Mouse (Mus musculus) G1E (cell line): ENCODE data around the gene Tmem91.

Experiments used
- CTCF ChIP-seq: IDR thresholded peaks from 2 replicates; pipeline ENCODE4 v1.5.1; 2012; ENCODE audit warnings: low read depth, low read length, inconsistent platforms, mixed read lengths
- GATA1 ChIP-seq: IDR thresholded peaks from 2 replicates; pipeline ENCODE4 v1.6.1; 2012; ENCODE audit warnings: borderline replicate concordance, low read length, inconsistent platforms, mixed read lengths
- POLR2AphosphoS5 ChIP-seq: IDR thresholded peaks from 2 replicates; pipeline ENCODE4 v1.6.1; 2012; ENCODE audit warnings: low read depth, low read length, inconsistent platforms; ENCODE audit not compliant: insufficient replicate concordance
- TAL1 ChIP-seq: conservative IDR thresholded peaks from 2 replicates; pipeline ENCODE4 v1.6.1; 2012; ENCODE audit warnings: low read depth, low read length, inconsistent platforms, mixed read lengths

GRCm38 (mm10) chr7:25689603-25690021, 14.6 kb upstream of the Tmem91 start:
- TF ChIP-seq CTCF (no peak), POLR2AphosphoS5 (no peak), GATA1 (no peak), TAL1 (no peak)
